In the genomic region with DNA sequence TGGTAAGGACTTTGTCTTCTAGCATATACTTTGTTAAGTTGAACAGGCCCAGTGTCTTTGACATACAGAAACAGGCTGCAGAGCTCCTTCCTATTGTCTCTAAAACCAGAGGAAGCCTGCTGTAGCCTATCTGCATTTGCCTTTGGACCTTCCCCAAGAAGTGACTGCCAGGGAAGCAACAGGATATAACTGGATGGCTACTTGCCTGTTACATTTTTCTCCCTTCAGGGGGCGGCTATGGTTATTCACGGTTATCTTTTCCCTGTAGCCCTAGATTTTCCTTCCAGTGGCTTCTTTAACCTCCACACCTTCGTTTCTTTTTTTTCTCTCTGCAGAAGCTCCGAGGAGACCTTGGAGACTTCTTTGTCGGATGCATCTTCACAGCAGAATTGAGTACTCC, we compare ENCODE assay signal across 29 mouse cellular contexts. TPM values are rescaled to one million over a fixed set of nuclear protein-coding genes. Genes with fewer than 3 reads are reported as not detected.
"Had no signal": no experiment of that assay in that cellular context is flagged by ENCODE, and none has a peak within 500 bp of the region (broad histone marks: within the 10 kb centered on the region; RNA-seq: fewer than 3 reads in every experiment).

No protein-coding gene starts in this region.

- ATAC-seq: hindbrain, embryonic 16.5 days; inflammation-experienced regulatory T-cells, adult 6 months; intestine, embryonic 15.5 days; liver, embryonic 12.5 days had no signal

- DNase-seq: gastrocnemius, adult 2 months; gastrocnemius, postnatal 10 days; gastrocnemius, postnatal 25 days; heart, postnatal 36 days; kidney, adult 18-20 months; kidney, adult 8-10 months; kidney, postnatal 10 days; kidney, postnatal 25 days; kidney, postnatal 4 days; layer of hippocampus, adult 9-11 months; layer of hippocampus, postnatal 36 days; left cerebral cortex, postnatal 4 days; lung, adult 18-20 months had no signal

- H3K4me2 ChIP-seq: heart, embryonic 13.5 days; heart, embryonic 15.5 days; hindbrain, embryonic 12.5 days; hindbrain, embryonic 14.5 days; intestine, embryonic 15.5 days; limb, embryonic 13.5 days; limb, embryonic 15.5 days; liver, embryonic 12.5 days had no signal

- H3K9ac ChIP-seq: heart, embryonic 13.5 days; heart, embryonic 15.5 days; hindbrain, embryonic 12.5 days; hindbrain, embryonic 14.5 days; intestine, embryonic 15.5 days; limb, embryonic 13.5 days; limb, embryonic 15.5 days; liver, embryonic 12.5 days; liver, embryonic 14.5 days had no signal

- H3K4me3 ChIP-seq: gastrocnemius, adult 2 months; heart, embryonic 13.5 days; heart, embryonic 15.5 days; hindbrain, embryonic 10.5 days; hindbrain, embryonic 12.5 days; intestine, embryonic 15.5 days; layer of hippocampus, adult 2 months; limb, embryonic 13.5 days; limb, embryonic 15.5 days; liver, embryonic 12.5 days had no signal

- H3K27ac ChIP-seq: gastrocnemius, adult 2 months; heart, embryonic 15.5 days; hindbrain, embryonic 10.5 days; hindbrain, embryonic 12.5 days; hindbrain, embryonic 14.5 days; intestine, embryonic 15.5 days; layer of hippocampus, adult 2 months; limb, embryonic 13.5 days; limb, embryonic 15.5 days; liver, embryonic 12.5 days; liver, embryonic 14.5 days had no signal

- H3K9me3 ChIP-seq: heart, embryonic 13.5 days; heart, embryonic 15.5 days; hindbrain, embryonic 10.5 days; hindbrain, embryonic 12.5 days; intestine, embryonic 15.5 days; limb, embryonic 13.5 days; limb, embryonic 15.5 days; liver, embryonic 12.5 days had no signal

- H3K27me3 ChIP-seq: heart, embryonic 15.5 days; hindbrain, embryonic 12.5 days; intestine, embryonic 15.5 days; limb, embryonic 13.5 days; limb, embryonic 15.5 days had no signal

RNA-seq across cellular contexts. Expression of a gene that starts 10.6 kb away (rescaled TPM):
- total RNA-seq: gastrocnemius, adult 2 months; gastrocnemius, postnatal 10 days; gastrocnemius, postnatal 4 days; granulocyte monocyte progenitor cell, adult 5-6 weeks; left cerebral cortex, postnatal 4 days had no signal
- polyA plus RNA-seq: limb, embryonic 11.5 days had no signal
